Mouse (Mus musculus): ENCODE data around the gene Gpr155.

GRCm38 (mm10) chr2:73385641-73386355, 574 bp downstream of the Gpr155 start:
- TF ChIP-seq CTCF (IDR thresholded peaks at IDR 0.05; ENCODE audit: control insufficient read depth, insufficient read depth, low read length) (no peak), POLR2A (IDR thresholded peaks at IDR 0.05; ENCODE audit: borderline replicate concordance, control insufficient read depth, low read depth, low read length) (no peak)
